In the genomic region with DNA sequence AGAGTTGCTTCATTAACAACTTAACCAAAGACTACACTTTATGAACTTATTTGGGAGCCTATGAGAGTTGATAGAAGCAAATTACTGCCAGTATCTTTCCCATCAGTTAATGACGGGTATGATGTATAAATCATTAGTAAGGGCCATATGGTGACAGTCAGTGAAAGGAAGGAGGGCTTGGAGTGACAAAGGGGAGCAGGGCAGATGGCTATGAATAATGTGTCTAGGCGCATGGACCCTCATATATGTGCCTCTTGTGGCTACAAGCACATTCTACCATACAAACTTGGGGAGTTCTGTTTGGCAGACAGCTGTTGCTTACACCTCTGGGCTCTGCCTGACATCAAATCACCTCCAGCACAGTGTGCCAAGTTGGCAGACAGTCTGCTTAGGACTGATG, we compare ENCODE assay signal across 24 mouse cellular contexts.
DNase-seq lines count a peak whose midpoint lies in the region; ATAC-seq and TF ChIP-seq lines count a peak whose summit lies in the region.
"Had no signal": no experiment of that assay in that cellular context is flagged by ENCODE, and none has a peak within 500 bp of the region (broad histone marks: within the 10 kb centered on the region; RNA-seq: fewer than 3 reads in every experiment).

No protein-coding gene starts in this region.

- peaks cover 6% of the 10 kb centered on the region for H3K4me1 ChIP-seq in forebrain, embryonic 13.5 days
- H3K4me1 ChIP-seq in forebrain, embryonic 11.5 days (replicated peaks; ENCODE audit: control insufficient read depth, insufficient read depth, low read length): no peaks in the 10 kb centered on the region
- no peaks in the 10 kb centered on the region for H3K4me1 ChIP-seq in forebrain, embryonic 15.5 days
- H3K4me1 ChIP-seq in forebrain, postnatal 0 days (ENCODE audit: insufficient read depth): no peaks in the 10 kb centered on the region
- H3K4me1 ChIP-seq: embryonic facial prominence, embryonic 13.5 days; embryonic facial prominence, embryonic 15.5 days had no signal

- no peak overlapping the region for H3K4me2 ChIP-seq in forebrain, embryonic 13.5 days
- no peak overlapping the region for H3K4me2 ChIP-seq in forebrain, embryonic 11.5 days (ENCODE audit: low read depth, low read length, severe bottlenecking)
- no peak overlapping the region for H3K4me2 ChIP-seq in forebrain, embryonic 15.5 days (replicated peaks)
- no peak overlapping the region for H3K4me2 ChIP-seq in forebrain, postnatal 0 days (ENCODE audit: low read depth)
- H3K4me2 ChIP-seq: embryonic facial prominence, embryonic 13.5 days; embryonic facial prominence, embryonic 15.5 days had no signal

- 67% methylated on average over 2 of the region's 2 CpGs for WGBS in forebrain, embryonic 13.5 days
- WGBS in forebrain, embryonic 11.5 days: 79% methylated on average over 2 of the region's 2 CpGs
- 50% methylated on average over 2 of the region's 2 CpGs for WGBS in forebrain, embryonic 15.5 days
- 40% methylated on average over 2 of the region's 2 CpGs for WGBS in forebrain, postnatal 0 days

- no peak for TF ChIP-seq CTCF in forebrain, postnatal 0 days (IDR thresholded peaks at IDR 0.05; ENCODE audit: low read depth)
- TF ChIP-seq CTCF in brain, embryonic 14.5 days (IDR thresholded peaks at IDR 0.05; ENCODE audit: borderline replicate concordance, extremely low read depth, insufficient read depth, insufficient read length): no peak

- DNase-seq in forebrain, embryonic 11.5 days (ENCODE audit: low spot score): no peak
- DNase-seq in forebrain, postnatal 0 days: no peak
- DNase-seq in brain, embryonic 14.5 days (ENCODE audit: low read depth): peak; percentile 80
- DNase-seq: adrenal gland, adult 8-10 months; adrenal gland, postnatal 14 days; adrenal gland, postnatal 36 days; B cell, adult 2 months; cerebellum, adult 11 months; cerebellum, adult 18-20 months; cerebellum, adult 8-10 months; cerebellum, adult 9-11 months; cerebellum, postnatal 14 days; cerebellum, postnatal 36 days; embryo, embryonic 11 days had no signal

- H3K9me3 ChIP-seq in forebrain, embryonic 13.5 days (replicated peaks): no peaks in the 10 kb centered on the region
- no peaks in the 10 kb centered on the region for H3K9me3 ChIP-seq in forebrain, embryonic 11.5 days (ENCODE audit: control insufficient read depth, low read length)
- no peaks in the 10 kb centered on the region for H3K9me3 ChIP-seq in forebrain, embryonic 15.5 days
- H3K9me3 ChIP-seq in forebrain, postnatal 0 days (ENCODE audit: low read length): no peaks in the 10 kb centered on the region
- H3K9me3 ChIP-seq: embryonic facial prominence, embryonic 13.5 days; embryonic facial prominence, embryonic 15.5 days; G1E had no signal

- no peak overlapping the region for H3K4me3 ChIP-seq in forebrain, embryonic 13.5 days
- no peak overlapping the region for H3K4me3 ChIP-seq in forebrain, embryonic 11.5 days (ENCODE audit: low read depth, low read length)
- no peak overlapping the region for H3K4me3 ChIP-seq in forebrain, embryonic 15.5 days
- no peak overlapping the region for H3K4me3 ChIP-seq in forebrain, postnatal 0 days (ENCODE audit: low read depth, low read length)
- H3K4me3 ChIP-seq: embryonic facial prominence, embryonic 13.5 days; embryonic facial prominence, embryonic 15.5 days; erythroblast, embryonic 14.5 days had no signal

- H3K36me3 ChIP-seq in forebrain, embryonic 13.5 days (ENCODE audit: poor library complexity, severe bottlenecking): no peaks in the 10 kb centered on the region
- H3K36me3 ChIP-seq in forebrain, embryonic 11.5 days (ENCODE audit: control insufficient read depth, insufficient read depth, low read length): no peaks in the 10 kb centered on the region
- H3K36me3 ChIP-seq in forebrain, embryonic 15.5 days: no peaks in the 10 kb centered on the region
- no peaks in the 10 kb centered on the region for H3K36me3 ChIP-seq in forebrain, postnatal 0 days (ENCODE audit: insufficient read depth)
- H3K36me3 ChIP-seq: embryonic facial prominence, embryonic 13.5 days; embryonic facial prominence, embryonic 15.5 days; G1E had no signal

- TF ChIP-seq POLR2A in brain, embryonic 14.5 days (IDR thresholded peaks at IDR 0.05; ENCODE audit: borderline replicate concordance, extremely low read depth, insufficient read depth, insufficient read length, poor library complexity, severe bottlenecking): no peak

- ATAC-seq in forebrain, embryonic 13.5 days: peak; percentile 68
- no peak for ATAC-seq in forebrain, embryonic 11.5 days (replicated peaks; ENCODE audit: low FRiP score)
- ATAC-seq in forebrain, embryonic 15.5 days (replicated peaks): peak; percentile 41; the same call in 1 of the 2 replicates
- no peak for ATAC-seq in forebrain, postnatal 0 days
- ATAC-seq: activated CD4-positive, CD25-positive, alpha-beta regulatory T cell, adult 4 months; CD4-positive, CD25-positive, alpha-beta regulatory T cell, adult 4 months; Patski had no signal

- H3K27me3 ChIP-seq in forebrain, embryonic 13.5 days: no peaks in the 10 kb centered on the region
- H3K27me3 ChIP-seq in forebrain, embryonic 11.5 days (ENCODE audit: control insufficient read depth, insufficient read depth, low read length): no peaks in the 10 kb centered on the region
- no peaks in the 10 kb centered on the region for H3K27me3 ChIP-seq in forebrain, embryonic 15.5 days
- no peaks in the 10 kb centered on the region for H3K27me3 ChIP-seq in forebrain, postnatal 0 days (ENCODE audit: insufficient read depth, low read length)
- H3K27me3 ChIP-seq: CH12.LX; embryonic facial prominence, embryonic 13.5 days; embryonic facial prominence, embryonic 15.5 days; Patski had no signal

- H3K9ac ChIP-seq in forebrain, embryonic 13.5 days: no peak overlapping the region
- H3K9ac ChIP-seq in forebrain, embryonic 11.5 days (ENCODE audit: low read length): no peak overlapping the region
- H3K9ac ChIP-seq in forebrain, embryonic 15.5 days (replicated peaks): no peak overlapping the region
- no peak overlapping the region for H3K9ac ChIP-seq in forebrain, postnatal 0 days
- H3K9ac ChIP-seq: embryonic facial prominence, embryonic 13.5 days; embryonic facial prominence, embryonic 15.5 days had no signal

- peak overlapping the region; percentile 40; the same call in 1 of the 2 replicates for H3K27ac ChIP-seq in forebrain, embryonic 13.5 days
- H3K27ac ChIP-seq in forebrain, embryonic 11.5 days (ENCODE audit: low read depth, low read length): no peak overlapping the region
- 0 out of 2 replicates have a peak overlapping the region, but pooled peaks have one; percentile 1 for H3K27ac ChIP-seq in forebrain, embryonic 15.5 days (replicated peaks)
- H3K27ac ChIP-seq in forebrain, postnatal 0 days (ENCODE audit: low read depth, low read length): no peak overlapping the region
- H3K27ac ChIP-seq: embryonic facial prominence, embryonic 13.5 days; embryonic facial prominence, embryonic 15.5 days had no signal

Comparison
In these comparisons a context has a peak if more than half of its experiments do, and no peak if none do; other contexts are left out.
1. ATAC-seq: peak in forebrain, embryonic 13.5 days (single experiment) and forebrain, embryonic 15.5 days (single experiment); none in forebrain, embryonic 11.5 days (single experiment) and forebrain, postnatal 0 days (single experiment).
2. H3K27ac ChIP-seq: peak in forebrain, embryonic 13.5 days (single experiment) and forebrain, embryonic 15.5 days (single experiment); none in forebrain, embryonic 11.5 days (single experiment) and forebrain, postnatal 0 days (single experiment).